Mouse (Mus musculus): Measurements from ENCODE around the gene Ero1l. TPM values are rescaled to one million over a fixed set of nuclear protein-coding genes. Genes with fewer than 3 reads are reported as not detected.

Ero1l gene
- 43.5 TPM for polyA plus RNA-seq (2012; fragmentation: generic; extraction: Trizol)

- peak within 1 kb of the TSS; percentile 77 for H3K4me2 ChIP-seq (ENCODE audit: low read depth)
- no peaks in the 10 kb centered on the region for H3K36me3 ChIP-seq (ENCODE audit: control insufficient read depth, insufficient read depth)
- no peaks in the 10 kb centered on the region for H3K27me3 ChIP-seq (ENCODE audit: control insufficient read depth, insufficient read depth, insufficient read length)
- H3ac ChIP-seq (ENCODE audit: control insufficient read depth, insufficient read length) = peak within 1 kb of the TSS; percentile 94
- TF ChIP-seq REST (IDR thresholded peaks at IDR 0.05; ENCODE audit: insufficient read depth, insufficient read length) (no peak), TCF3 (IDR thresholded peaks at IDR 0.05; ENCODE audit: insufficient read length, low read depth) (no peak), MAX (IDR thresholded peaks at IDR 0.05; ENCODE audit: low read depth) (no peak), SRF (IDR thresholded peaks at IDR 0.05; ENCODE audit: control insufficient read depth, insufficient read length, low read depth) (peak; percentile 44), POLR2AphosphoS2 (IDR thresholded peaks at IDR 0.05; ENCODE audit: insufficient read length, low read depth) (peak; percentile 99), POLR2A (IDR thresholded peaks at IDR 0.05; ENCODE audit: insufficient read length, low read depth) (peak; percentile 99), CEBPB (IDR thresholded peaks at IDR 0.05; ENCODE audit: insufficient read depth, poor library complexity, severe bottlenecking) (peak; percentile 66), MYOG (IDR thresholded peaks at IDR 0.05; ENCODE audit: control insufficient read depth in 1 of 3, insufficient read depth in 1 of 3, insufficient read length in 2 of 3, low read depth in 2 of 3) (no peak), MYOD1 (IDR thresholded peaks at IDR 0.05; ENCODE audit: control insufficient read depth in 1 of 3, insufficient read length in 2 of 3, low read depth in 2 of 3) (peak in 1 of 3 experiments; percentile 67)
- peaks cover 44% of the 10 kb centered on the region for H3K79me2 ChIP-seq (ENCODE audit: control insufficient read depth, insufficient read depth)
- H3K4me3 ChIP-seq = peak within 1 kb of the TSS; percentile 66
These were observed at the start of gene Ero1l for GRCm38 (mm10) chr14:45318426-45319236. Gene Ero1l, minus strand, starts transcription at chr14:45318771.

- H3K4me3 ChIP-seq = no peak overlapping the region
- no peaks in the 10 kb centered on the region for H3K79me2 ChIP-seq (ENCODE audit: control insufficient read depth, insufficient read depth)
- TF ChIP-seq POLR2AphosphoS2 (IDR thresholded peaks at IDR 0.05; ENCODE audit: insufficient read length, low read depth) (no peak), E2F4 (IDR thresholded peaks at IDR 0.05; ENCODE audit: insufficient read depth) (no peak), CEBPB (IDR thresholded peaks at IDR 0.05; ENCODE audit: insufficient read depth, poor library complexity, severe bottlenecking) (no peak), TCF12 (IDR thresholded peaks at IDR 0.05; ENCODE audit: insufficient read depth, poor library complexity, severe bottlenecking) (no peak), MAX (IDR thresholded peaks at IDR 0.05; ENCODE audit: low read depth) (no peak), POLR2A (IDR thresholded peaks at IDR 0.05; ENCODE audit: insufficient read length, low read depth) (no peak), SRF (IDR thresholded peaks at IDR 0.05; ENCODE audit: control insufficient read depth, insufficient read length, low read depth) (no peak), MYOD1 (IDR thresholded peaks at IDR 0.05; ENCODE audit: control insufficient read depth in 1 of 3, insufficient read length in 2 of 3, low read depth in 2 of 3) (no peak), TCF3 (IDR thresholded peaks at IDR 0.05; ENCODE audit: insufficient read length, low read depth) (no peak), MYOG (IDR thresholded peaks at IDR 0.05; ENCODE audit: control insufficient read depth in 1 of 3, insufficient read depth in 1 of 3, insufficient read length in 2 of 3, low read depth in 2 of 3) (no peak), USF1 (IDR thresholded peaks at IDR 0.05; ENCODE audit: low read depth) (no peak), REST (IDR thresholded peaks at IDR 0.05; ENCODE audit: insufficient read depth, insufficient read length) (no peak)
- H3K36me3 ChIP-seq (ENCODE audit: control insufficient read depth, insufficient read depth) = peaks cover 24% of the 10 kb centered on the region
- H3ac ChIP-seq (ENCODE audit: control insufficient read depth, insufficient read length) = no peak overlapping the region
- no peak overlapping the region for H3K4me2 ChIP-seq (ENCODE audit: low read depth)
- H3K27me3 ChIP-seq (ENCODE audit: control insufficient read depth, insufficient read depth, insufficient read length) = no peaks in the 10 kb centered on the region
These were observed 46.6 kb upstream of the Ero1l start for GRCm38 (mm10) chr14:45365196-45365587.

- TF ChIP-seq SRF (IDR thresholded peaks at IDR 0.05; ENCODE audit: control insufficient read depth, insufficient read length, low read depth) = no peak
- TF ChIP-seq TCF3 (IDR thresholded peaks at IDR 0.05; ENCODE audit: insufficient read length, low read depth) = no peak
- TF ChIP-seq MYOD1 (IDR thresholded peaks at IDR 0.05; ENCODE audit: control insufficient read depth in 1 of 3, insufficient read length in 2 of 3, low read depth in 2 of 3) = no peak
- TF ChIP-seq POLR2A (IDR thresholded peaks at IDR 0.05; ENCODE audit: insufficient read length, low read depth) = no peak
- no peak for TF ChIP-seq USF1 (IDR thresholded peaks at IDR 0.05; ENCODE audit: low read depth)
- no peak for TF ChIP-seq CEBPB (IDR thresholded peaks at IDR 0.05; ENCODE audit: insufficient read depth, poor library complexity, severe bottlenecking)
- no peak for TF ChIP-seq REST (IDR thresholded peaks at IDR 0.05; ENCODE audit: insufficient read depth, insufficient read length)
- TF ChIP-seq POLR2AphosphoS2 (IDR thresholded peaks at IDR 0.05; ENCODE audit: insufficient read length, low read depth) = no peak
- no peak for TF ChIP-seq MAX (IDR thresholded peaks at IDR 0.05; ENCODE audit: low read depth)
- Histone ChIP-seq H3K27me3 (ENCODE audit: control insufficient read depth, insufficient read depth, insufficient read length) (no peaks in the 10 kb centered on the region), H3ac (ENCODE audit: control insufficient read depth, insufficient read length) (no peak overlapping the region), H3K4me2 (ENCODE audit: low read depth) (no peak overlapping the region), H3K79me2 (ENCODE audit: control insufficient read depth, insufficient read depth) (no peaks in the 10 kb centered on the region), H3K36me3 (ENCODE audit: control insufficient read depth, insufficient read depth) (peaks cover 17% of the 10 kb centered on the region), H3K4me3 (no peak overlapping the region)
These were observed 45.9 kb upstream of the Ero1l start for GRCm38 (mm10) chr14:45364211-45365195.

Data from myocyte (in vitro differentiated cells).